Mouse (Mus musculus) urinary bladder, adult 18-20 months (tissue): ENCODE results near the gene Dpy19l3.

Experiments used
- DNase-seq, 2 experiments: peaks; one replicate each; pipeline ENCODE4 v3.0.0; 2022; ENCODE audit warnings: low spot score in 2 of 2, mixed read lengths in 2 of 2

Gene Dpy19l3

GRCm38 (mm10) chr7:35636874-35637273 is 117.4 kb downstream of the Dpy19l3 start:
- DNase-seq: no peak

- DNase-seq: peak in 1 of 2 experiments; percentile 8
Observed at GRCm38 (mm10) chr7:35636229-35636628, 118.0 kb downstream of the Dpy19l3 start.
